Mouse (Mus musculus) thymus, adult 2 months (tissue): ENCODE data around the gene Ercc8. TPM values are rescaled to one million over a fixed set of nuclear protein-coding genes. Genes with fewer than 3 reads are reported as not detected.

Experiments
- DNase-seq: peaks from one replicate; pipeline ENCODE4 v3.0.0; 2021
- H3K27ac ChIP-seq: fragments of 200-500 bp; 2 replicates; pipeline ENCODE4 v1.5.1; 2012; ENCODE audit warnings: low read length, control low read depth; ENCODE audit not compliant: control insufficient read depth, insufficient read depth
- H3K27me3 ChIP-seq: fragments of 200-500 bp; 2 replicates; pipeline ENCODE4 v1.6.1; 2012; ENCODE audit warnings: mild to moderate bottlenecking, low read length, moderate library complexity, mixed read lengths; ENCODE audit not compliant: control insufficient read depth, insufficient read depth
- H3K36me3 ChIP-seq: fragments of 200-500 bp; 2 replicates; pipeline ENCODE4 v1.6.1; 2012; ENCODE audit warnings: mild to moderate bottlenecking, low read length, moderate library complexity; ENCODE audit not compliant: control insufficient read depth, insufficient read depth
- H3K4me1 ChIP-seq: fragments of 200-500 bp; replicated peaks from 2 replicates; pipeline ENCODE4 v1.6.1; 2012; ENCODE audit warnings: low read length; ENCODE audit not compliant: control insufficient read depth, insufficient read depth
- H3K4me3 ChIP-seq: fragments of 200-500 bp; 2 replicates; pipeline ENCODE4 v1.5.1; 2012; ENCODE audit warnings: mild to moderate bottlenecking, low read length, control low read depth, moderate library complexity; ENCODE audit not compliant: control insufficient read depth, insufficient read depth
- CTCF ChIP-seq: fragments of 200-500 bp; IDR thresholded peaks from 2 replicates; pipeline ENCODE4 v1.5.1; 2012; ENCODE audit warnings: mild to moderate bottlenecking, control low read depth, low read length, moderate library complexity, borderline replicate concordance; ENCODE audit not compliant: control insufficient read depth, poor library complexity, insufficient read depth; ENCODE audit errors: extremely low read depth
- POLR2A ChIP-seq: fragments of 200-500 bp; IDR thresholded peaks from 2 replicates; pipeline ENCODE4 v1.6.1; 2012; ENCODE audit warnings: mild to moderate bottlenecking, low read length, control low read depth, moderate library complexity; ENCODE audit not compliant: control insufficient read depth, poor library complexity, insufficient read depth; ENCODE audit errors: extremely low read depth
- WGBS: fragments of 180-500 bp; shearing (Covaris S2); methylation state at CpG from one replicate; pipeline ENCODE4 v1.1.7; 2018; 5-methylcytosine and 5-hydroxymethylcytosine counted together
- polyA plus RNA-seq: library from polyadenylated mRNA; depleted of rRNA; stranded (reverse); fragments of >200 nt; gene quantifications from 2 replicates; pipeline ENCODE4 v1.2.3, GENCODE M21; 2012

Gene Ercc8
- polyA plus RNA-seq, 1 experiment, result 17.4 TPM

DNA sequence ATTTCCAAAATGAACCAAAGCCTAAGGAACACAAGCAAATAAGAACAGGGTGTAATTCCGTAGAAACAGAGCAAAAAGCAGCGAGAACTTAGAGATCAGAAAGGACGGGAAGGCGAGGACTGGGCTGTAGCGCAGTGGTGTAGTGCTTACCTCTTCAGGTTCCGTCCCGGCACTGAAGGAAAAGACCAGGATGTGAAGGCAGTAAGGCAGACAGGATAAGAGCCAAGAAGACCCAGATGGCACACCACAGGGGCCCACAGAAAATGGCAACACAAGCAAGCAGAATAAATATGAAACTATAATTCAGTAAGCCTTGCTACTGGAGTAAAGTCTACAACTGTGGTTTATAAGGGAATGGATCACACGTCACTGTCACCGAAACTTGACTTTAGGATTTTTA lies 5.4 kb downstream of the Ercc8 start:
- 98% methylated on average over 9 of the region's 9 CpGs for WGBS
- H3K27ac ChIP-seq, result no peak overlapping the region
- H3K4me1 ChIP-seq, result peaks cover 7% of the 10 kb centered on the region
- no peaks in the 10 kb centered on the region for H3K27me3 ChIP-seq
- DNase-seq, result no peak
- TF ChIP-seq CTCF, result no peak
- no peak for TF ChIP-seq POLR2A
- no peaks in the 10 kb centered on the region for H3K36me3 ChIP-seq
- no peak overlapping the region for H3K4me3 ChIP-seq

DNA sequence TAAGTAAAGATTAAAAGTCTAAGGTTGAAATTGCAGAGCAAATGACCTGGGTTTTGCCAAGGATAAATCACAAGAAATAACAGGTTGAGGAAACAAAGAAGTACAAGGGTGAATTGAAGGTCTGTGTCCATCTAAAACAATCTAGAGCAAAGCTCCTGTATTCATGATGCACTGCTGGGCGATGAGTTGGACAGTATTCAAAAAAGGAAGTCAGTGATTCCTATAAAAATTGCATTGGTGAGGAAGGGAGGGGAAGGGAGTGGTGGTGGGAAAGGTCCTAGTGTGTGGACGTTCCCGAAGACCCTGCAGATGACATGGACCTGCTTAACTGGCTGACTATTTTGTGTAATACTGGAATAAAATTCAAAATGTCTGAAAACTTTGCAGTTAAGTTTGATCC lies 6.1 kb downstream of the Ercc8 start:
- WGBS, result 98% methylated on average over 3 of the region's 3 CpGs
- no peak for DNase-seq
- Histone ChIP-seq H3K4me1 (peaks cover 4% of the 10 kb centered on the region), H3K27ac (no peak overlapping the region), H3K36me3 (no peaks in the 10 kb centered on the region), H3K27me3 (no peaks in the 10 kb centered on the region), H3K4me3 (no peak overlapping the region)
- TF ChIP-seq CTCF, result no peak
- TF ChIP-seq POLR2A, result no peak

DNA sequence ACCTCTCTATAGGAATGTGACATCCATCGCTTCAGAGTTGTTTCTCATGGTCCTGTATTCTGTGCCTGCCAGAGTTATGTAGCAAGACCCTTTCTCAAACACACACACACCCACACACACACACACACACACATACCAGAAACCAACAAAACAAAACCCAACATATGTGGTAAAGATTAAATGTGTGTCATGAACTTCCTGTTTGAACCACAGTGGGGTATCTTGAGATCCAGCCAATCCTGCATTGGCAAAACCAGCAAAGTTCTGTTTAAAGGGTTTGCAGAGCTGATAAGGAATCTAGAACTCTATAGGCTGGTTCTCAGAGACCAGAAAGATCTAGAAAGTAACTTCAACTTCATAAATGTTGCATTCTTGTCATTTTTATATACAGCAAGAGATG lies 11.5 kb downstream of the Ercc8 start:
- 84% methylated on average over 1 of the region's 1 CpGs for WGBS
- no peak overlapping the region for H3K4me3 ChIP-seq
- no peak overlapping the region for H3K27ac ChIP-seq
- H3K36me3 ChIP-seq, result peaks cover 17% of the 10 kb centered on the region
- TF ChIP-seq POLR2A, result no peak
- no peak for TF ChIP-seq CTCF
- no peaks in the 10 kb centered on the region for H3K27me3 ChIP-seq
- H3K4me1 ChIP-seq, result peaks cover 5% of the 10 kb centered on the region; the same call in 1 of the 2 replicates
- DNase-seq, result no peak

DNA sequence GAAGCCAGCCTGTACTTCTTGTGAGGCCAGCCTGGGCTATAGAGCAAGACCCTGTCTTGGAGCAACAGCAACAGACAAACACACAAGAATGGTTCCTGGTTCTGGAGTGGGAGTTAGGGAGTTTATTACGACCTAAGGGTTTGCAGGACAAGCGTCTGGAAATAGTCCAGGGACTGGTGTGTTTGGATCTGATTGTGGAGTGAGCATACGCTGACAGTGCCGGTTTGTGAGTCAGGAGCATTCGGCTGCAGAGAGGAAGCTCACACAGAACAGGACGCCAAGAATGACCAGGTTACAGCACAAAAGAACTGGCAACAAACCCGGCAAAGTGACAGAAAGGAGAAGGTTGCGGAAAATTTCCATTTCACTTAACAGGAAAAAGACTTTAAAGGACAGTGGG lies 12.0 kb downstream of the Ercc8 start:
- DNase-seq, result no peak
- TF ChIP-seq POLR2A, result no peak
- no peak for TF ChIP-seq CTCF
- 95% methylated on average over 8 of the region's 8 CpGs for WGBS
- Histone ChIP-seq H3K36me3 (peaks cover 20% of the 10 kb centered on the region), H3K27me3 (no peaks in the 10 kb centered on the region), H3K4me1 (peaks cover 5% of the 10 kb centered on the region; the same call in 1 of the 2 replicates), H3K4me3 (no peak overlapping the region), H3K27ac (peak overlapping the region; percentile 37; the same call in 1 of the 2 replicates)

DNA sequence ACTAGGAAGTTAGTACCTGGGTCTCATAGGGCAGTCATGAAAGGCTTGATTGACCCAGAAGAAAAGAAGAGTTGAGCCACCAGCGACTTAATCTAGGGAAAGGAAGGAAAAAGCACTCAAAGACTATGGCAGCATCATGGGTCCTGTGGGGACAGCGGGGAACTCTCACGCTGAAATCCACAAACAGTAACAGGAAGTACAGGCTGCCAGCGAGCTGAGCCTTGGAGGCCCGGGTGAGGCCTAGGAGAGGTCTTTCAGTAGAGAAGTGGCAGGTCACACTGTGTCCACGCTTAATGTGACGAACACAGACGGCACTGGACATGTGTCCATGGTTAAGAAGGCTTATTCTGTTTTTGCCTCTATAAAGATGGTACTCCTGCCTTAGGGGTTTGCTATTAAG lies 21.1 kb downstream of the Ercc8 start:
- 76% methylated on average over 8 of the region's 8 CpGs for WGBS
- peaks cover 28% of the 10 kb centered on the region for H3K36me3 ChIP-seq
- H3K27ac ChIP-seq, result no peak overlapping the region
- H3K4me1 ChIP-seq, result no peaks in the 10 kb centered on the region
- no peak overlapping the region for H3K4me3 ChIP-seq
- no peak for DNase-seq
- H3K27me3 ChIP-seq, result no peaks in the 10 kb centered on the region
- TF ChIP-seq POLR2A (no peak), CTCF (no peak)

DNA sequence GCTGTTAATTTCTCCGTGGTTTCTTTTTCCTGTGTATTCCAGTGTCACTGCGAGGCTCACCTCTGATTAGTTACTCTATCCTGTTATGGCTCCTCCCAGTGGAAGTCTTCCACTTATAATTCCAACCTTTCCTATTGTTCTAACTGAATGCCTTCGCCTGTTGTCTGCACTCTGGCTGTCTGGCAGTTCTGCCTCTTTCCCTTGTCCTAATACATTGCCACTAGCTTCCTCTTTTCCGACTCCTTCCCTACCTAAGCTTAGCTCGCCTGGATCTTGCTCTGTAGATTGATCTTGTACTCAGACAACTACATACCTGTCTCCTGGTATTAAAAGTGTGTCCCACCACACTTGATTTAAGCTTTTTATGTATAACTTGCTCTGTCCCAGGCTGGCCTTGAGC lies 22.3 kb downstream of the Ercc8 start:
- TF ChIP-seq CTCF (no peak), POLR2A (no peak)
- peaks cover 25% of the 10 kb centered on the region for H3K36me3 ChIP-seq
- H3K27me3 ChIP-seq, result no peaks in the 10 kb centered on the region
- no peaks in the 10 kb centered on the region for H3K4me1 ChIP-seq
- 73% methylated on average over 5 of the region's 5 CpGs for WGBS
- no peak overlapping the region for H3K27ac ChIP-seq
- no peak overlapping the region for H3K4me3 ChIP-seq
- no peak for DNase-seq

DNA sequence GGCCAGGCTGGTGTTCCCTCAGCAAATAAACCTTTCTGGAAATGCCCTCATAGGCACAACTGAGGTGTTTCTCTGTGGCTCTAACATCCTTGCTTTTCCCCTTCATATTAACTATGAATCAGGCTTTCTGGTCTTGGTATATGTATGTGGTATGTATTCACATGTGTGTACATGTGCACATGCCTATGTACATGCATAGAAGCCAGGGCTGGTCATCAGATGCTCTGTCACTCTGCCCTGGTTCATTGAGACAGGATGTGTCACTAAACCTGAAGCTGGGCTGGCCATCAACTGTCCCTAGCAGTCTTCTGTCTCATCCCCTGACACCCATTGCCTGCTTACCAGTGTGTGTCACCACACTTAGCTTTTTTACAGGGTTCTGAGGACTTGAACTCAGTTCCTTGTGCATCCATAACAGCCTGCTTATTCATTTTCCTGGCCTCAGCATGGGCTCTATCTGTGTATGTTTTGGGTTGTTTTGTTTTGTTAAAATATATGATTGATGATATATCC lies 26.3 kb downstream of the Ercc8 start:
- peaks cover 18% of the 10 kb centered on the region for H3K36me3 ChIP-seq
- no peak for DNase-seq

More for the DNA sequence above, 26.3 kb downstream of the Ercc8 start:
- Histone ChIP-seq H3K4me3 (no peak overlapping the region), H3K27ac (no peak overlapping the region), H3K27me3 (no peaks in the 10 kb centered on the region), H3K4me1 (no peaks in the 10 kb centered on the region)
- TF ChIP-seq CTCF, result no peak
- TF ChIP-seq POLR2A, result no peak
